Mouse (Mus musculus) bone marrow macrophage, adult 2 months (primary cell): ENCODE data around the gene Fahd1. TPM values are rescaled to one million over a fixed set of nuclear protein-coding genes. Genes with fewer than 3 reads are reported as not detected.

Experiments
- H3K27ac ChIP-seq: 2 replicates; pipeline ENCODE4 v1.5.1; 2012; ENCODE audit warnings: low read depth, low read length; ENCODE audit not compliant: insufficient read depth
- H3K4me1 ChIP-seq: 2 replicates; pipeline ENCODE4 v1.6.1; 2012; ENCODE audit warnings: low read length; ENCODE audit not compliant: control insufficient read depth, insufficient read depth
- H3K4me3 ChIP-seq: 2 replicates; pipeline ENCODE4 v1.5.1; 2012; ENCODE audit warnings: mild to moderate bottlenecking, low read length, moderate library complexity; ENCODE audit not compliant: insufficient read depth
- CTCF ChIP-seq: IDR thresholded peaks from 2 replicates; pipeline ENCODE4 v1.5.1; 2012; ENCODE audit warnings: low read depth, mild to moderate bottlenecking, low read length, moderate library complexity
- POLR2A ChIP-seq: IDR thresholded peaks from 2 replicates; pipeline ENCODE4 v1.6.1; 2012; ENCODE audit warnings: mild to moderate bottlenecking, low read depth, low read length, borderline replicate concordance
- polyA plus RNA-seq: library from polyadenylated mRNA; stranded (reverse); fragments of >200 nt; gene quantifications from 2 replicates; pipeline ENCODE4 v1.2.4, GENCODE M21; 2012; ENCODE audit not compliant: missing spikeins, insufficient read depth, insufficient read length

Fahd1 gene
- polyA plus RNA-seq, 1 experiment = 9.0 TPM

GRCm38 (mm10) chr17:24821351-24822280, 28.5 kb downstream of the Fahd1 start:
- H3K4me1 ChIP-seq = no peaks in the 10 kb centered on the region
- TF ChIP-seq CTCF (no peak), POLR2A (no peak)
- H3K4me3 ChIP-seq = no peak overlapping the region
- H3K27ac ChIP-seq = no peak overlapping the region

DNA sequence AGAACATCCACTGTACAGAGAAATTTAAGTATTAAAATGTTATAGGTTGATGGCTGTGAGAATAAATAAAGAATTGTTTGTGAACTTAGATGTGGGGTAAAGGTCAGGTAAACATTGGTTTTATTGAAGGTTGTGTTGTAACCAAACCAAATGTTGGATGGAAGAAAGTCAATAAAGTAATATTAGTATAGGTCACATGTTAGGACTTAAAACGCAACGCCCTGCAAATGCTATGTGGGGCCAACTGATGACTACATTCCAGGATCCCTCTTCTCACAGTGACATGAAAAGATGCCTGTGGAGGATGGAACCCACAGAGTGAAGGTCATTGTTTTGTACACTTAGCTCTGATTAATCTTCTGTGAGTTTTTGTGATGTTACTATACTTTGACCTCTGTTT, 30.7 kb downstream of the Fahd1 start:
- H3K27ac ChIP-seq = no peak overlapping the region
- no peaks in the 10 kb centered on the region for H3K4me1 ChIP-seq
- TF ChIP-seq POLR2A = no peak
- no peak for TF ChIP-seq CTCF
- no peak overlapping the region for H3K4me3 ChIP-seq

DNA sequence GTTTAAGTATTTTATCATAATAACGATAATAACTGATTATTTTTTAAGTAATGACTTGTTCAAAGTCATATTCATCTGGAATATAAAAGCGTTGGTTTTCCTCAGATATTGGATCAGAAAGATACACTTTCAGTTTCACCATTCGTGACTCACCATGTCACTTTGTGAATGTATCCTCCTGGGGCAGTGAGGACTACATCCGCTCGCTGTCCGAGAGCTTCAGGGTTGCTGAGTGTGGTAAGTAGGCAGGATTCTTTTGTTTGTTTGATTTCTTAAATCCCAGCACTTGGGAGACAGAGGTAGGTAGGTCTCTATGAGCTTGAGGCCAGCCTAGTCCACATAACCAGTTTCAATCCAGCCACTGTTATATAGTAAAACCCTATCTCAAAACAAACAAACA, 32.0 kb downstream of the Fahd1 start:
- H3K27ac ChIP-seq = no peak overlapping the region
- H3K4me3 ChIP-seq = no peak overlapping the region
- TF ChIP-seq CTCF (no peak), POLR2A (no peak)
- no peaks in the 10 kb centered on the region for H3K4me1 ChIP-seq

DNA sequence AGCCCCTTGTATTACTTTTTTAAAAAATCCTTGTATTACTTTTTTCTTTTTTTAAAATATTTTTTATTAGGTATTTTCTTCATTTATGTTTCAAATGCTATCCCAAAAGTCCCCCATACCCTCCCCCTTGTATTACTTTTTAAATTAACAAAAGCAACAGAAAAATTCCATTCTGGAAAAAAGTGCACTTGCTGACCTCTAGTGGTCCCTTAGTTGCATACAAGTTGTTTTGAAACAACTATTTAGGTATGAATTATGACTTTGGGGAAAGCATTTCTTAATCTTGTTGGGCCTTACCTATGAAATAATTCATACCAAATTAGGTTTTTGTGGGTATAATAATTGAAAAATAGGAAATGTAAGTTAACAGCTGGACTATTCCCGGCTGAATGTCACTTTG, 32.7 kb downstream of the Fahd1 start:
- no peak overlapping the region for H3K27ac ChIP-seq
- H3K4me3 ChIP-seq = no peak overlapping the region
- no peaks in the 10 kb centered on the region for H3K4me1 ChIP-seq
- no peak for TF ChIP-seq POLR2A
- TF ChIP-seq CTCF = no peak

DNA sequence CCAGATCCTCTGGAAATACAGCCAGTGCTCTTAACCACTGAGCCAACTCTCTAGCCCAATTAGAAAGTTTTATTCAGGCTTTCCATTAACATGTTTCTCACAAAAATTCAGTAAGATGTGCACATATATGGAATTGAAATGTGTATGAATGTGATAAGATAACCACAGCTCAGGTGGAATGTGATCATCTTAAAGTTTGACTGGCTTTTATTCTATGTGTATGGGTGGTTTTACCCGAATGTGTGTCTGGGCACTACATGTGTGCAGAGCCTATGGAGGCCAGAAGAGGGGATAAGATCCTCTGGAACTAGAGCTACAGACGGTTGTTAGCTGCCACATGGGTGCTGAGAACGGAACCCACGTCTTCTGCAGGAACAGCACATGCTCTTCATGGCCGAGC, 34.9 kb downstream of the Fahd1 start:
- TF ChIP-seq CTCF (no peak), POLR2A (no peak)
- Histone ChIP-seq H3K4me1 (no peaks in the 10 kb centered on the region), H3K27ac (no peak overlapping the region), H3K4me3 (no peak overlapping the region)

DNA sequence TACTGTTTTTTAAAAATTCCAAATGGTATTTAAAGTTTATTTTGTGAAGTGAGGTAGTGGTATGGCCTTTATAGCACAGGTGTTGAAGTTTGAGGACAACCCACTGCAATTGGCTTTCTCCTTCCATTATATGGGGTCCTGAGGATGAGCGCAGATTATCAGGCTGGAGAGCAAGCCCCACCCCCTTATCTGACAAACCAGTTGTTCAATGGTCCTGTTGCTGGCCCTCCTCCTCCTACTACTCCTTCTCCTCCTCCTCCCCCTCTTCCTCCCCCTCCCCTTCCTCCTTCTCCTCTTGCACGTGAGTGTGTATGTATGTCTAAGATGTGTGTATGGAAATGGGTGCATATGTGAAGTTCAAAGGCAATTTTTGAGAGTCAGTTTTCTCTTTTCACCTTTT, 37.9 kb downstream of the Fahd1 start:
- TF ChIP-seq CTCF (no peak), POLR2A (no peak)
- H3K4me1 ChIP-seq = no peaks in the 10 kb centered on the region
- H3K27ac ChIP-seq = no peak overlapping the region

DNA sequence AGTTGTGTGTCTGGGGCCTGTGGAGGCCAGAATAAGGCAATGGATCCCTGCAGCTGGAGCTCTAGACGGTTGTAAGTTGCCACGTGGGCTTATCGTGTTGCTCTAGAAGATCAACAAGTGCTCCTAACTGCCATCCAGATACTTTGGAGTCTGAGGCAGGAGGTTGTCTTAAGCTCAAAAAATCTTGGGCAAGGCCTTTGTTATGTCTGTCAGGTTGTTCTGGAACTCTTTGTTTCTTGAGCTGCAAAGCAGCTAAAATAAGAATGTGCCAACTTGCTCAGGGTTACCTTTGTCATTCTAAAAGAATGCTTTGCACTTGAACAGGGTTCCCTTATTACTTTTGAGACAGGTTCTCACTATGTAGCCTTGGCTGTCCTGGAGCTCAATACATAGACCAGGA, 39.0 kb downstream of the Fahd1 start:
- Histone ChIP-seq H3K4me3 (no peak overlapping the region), H3K27ac (no peak overlapping the region), H3K4me1 (no peaks in the 10 kb centered on the region)
- TF ChIP-seq CTCF = no peak
- TF ChIP-seq POLR2A = no peak

More for the DNA sequence above, 37.9 kb downstream of the Fahd1 start:
- H3K4me3 ChIP-seq = no peak overlapping the region

GRCm38 (mm10) chr17:24803952-24804951, 45.9 kb downstream of the Fahd1 start, which contains the start of gene Meiob:
TSS of gene Meiob (plus strand) at chr17:24804289.
- Histone ChIP-seq H3K27ac (no peak within 1 kb of the TSS), H3K4me1 (no peaks in the 10 kb centered on the region), H3K4me3 (peak within 1 kb of the TSS; percentile 91)
- TF ChIP-seq CTCF (no peak), POLR2A (no peak)

DNA sequence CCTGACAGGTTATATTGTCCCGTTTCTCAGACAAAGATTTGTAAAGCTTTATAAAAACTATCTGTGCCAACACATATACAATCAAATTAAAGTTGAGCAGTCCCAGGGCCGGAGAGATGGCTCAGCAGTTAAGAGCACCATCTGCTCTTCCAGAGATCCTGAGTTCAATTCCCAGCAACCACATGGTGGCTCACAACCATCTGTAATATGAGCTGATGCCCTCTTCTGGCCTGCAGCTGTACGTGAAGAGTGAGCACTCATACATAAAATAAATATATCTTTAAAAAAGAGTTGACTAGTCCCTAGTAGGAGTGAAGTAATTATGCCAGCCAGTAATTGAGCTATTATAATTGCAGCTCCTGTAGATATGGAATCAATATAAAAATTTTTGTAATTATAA, 49.6 kb downstream of the Fahd1 start:
- H3K4me1 ChIP-seq = peaks cover 5% of the 10 kb centered on the region
- TF ChIP-seq CTCF (no peak), POLR2A (no peak)
- no peak overlapping the region for H3K4me3 ChIP-seq
- no peak overlapping the region for H3K27ac ChIP-seq

- TF ChIP-seq CTCF = no peak
- no peak for TF ChIP-seq POLR2A
- Histone ChIP-seq H3K4me3 (no peak overlapping the region), H3K27ac (no peak overlapping the region), H3K4me1 (peaks cover 5% of the 10 kb centered on the region)
Observed at GRCm38 (mm10) chr17:24799476-24799875, 50.7 kb downstream of the Fahd1 start.

Other genes with a start within 250 kb of the Fahd1 start
- 62.1 and 67.7 TPM in 2 replicates for gene Tsc2, start 217.7 kb downstream of the Fahd1 start, polyA plus RNA-seq
- gene Nthl1, start 217.7 kb downstream of the Fahd1 start, polyA plus RNA-seq = 4.1 and 6.2 TPM in 2 replicates
- 0.98 TPM in 1 of 2 replicates, not detected in the other for gene Slc9a3r2, start 200.0 kb downstream of the Fahd1 start, polyA plus RNA-seq
- gene Npw, start 191.9 kb downstream of the Fahd1 start, polyA plus RNA-seq = not detected in 2 replicates
- 28.0 and 29.6 TPM in 2 replicates for gene Zfp598, start 180.7 kb downstream of the Fahd1 start, polyA plus RNA-seq
- gene Syngr3, start 160.4 kb downstream of the Fahd1 start, polyA plus RNA-seq = 0.41 and 0.79 TPM in 2 replicates
- gene Gfer, start 154.2 kb downstream of the Fahd1 start, polyA plus RNA-seq = 21.6 and 22.0 TPM in 2 replicates
- gene Noxo1, start 154.1 kb downstream of the Fahd1 start, polyA plus RNA-seq = 3.9 and 6.0 TPM in 2 replicates
- gene Tbl3, start 142.7 kb downstream of the Fahd1 start, polyA plus RNA-seq = 11.7 and 16.9 TPM in 2 replicates
- gene Rnf151, start 132.3 kb downstream of the Fahd1 start, polyA plus RNA-seq = not detected in 2 replicates
- 685 and 784 TPM in 2 replicates for gene Rps2, start 132.2 kb downstream of the Fahd1 start, polyA plus RNA-seq
- gene Ndufb10, start 125.9 kb downstream of the Fahd1 start, polyA plus RNA-seq = 164 and 191 TPM in 2 replicates
- not detected in 2 replicates for gene Rpl3l, start 122.5 kb downstream of the Fahd1 start, polyA plus RNA-seq
- 214 and 223 TPM in 2 replicates for gene Msrb1, start 113.7 kb downstream of the Fahd1 start, polyA plus RNA-seq
- not detected in 2 replicates for gene Hs3st6, start 97.4 kb downstream of the Fahd1 start, polyA plus RNA-seq
- not detected in 2 replicates for gene Meiob, start 46.1 kb downstream of the Fahd1 start, polyA plus RNA-seq
- 39.7 and 44.9 TPM in 2 replicates for gene Hagh, start 10.2 kb downstream of the Fahd1 start, polyA plus RNA-seq
- gene Igfals, start 15.6 kb upstream of the Fahd1 start, polyA plus RNA-seq = not detected in 2 replicates
- gene Nubp2, start 36.0 kb upstream of the Fahd1 start, polyA plus RNA-seq = 39.0 and 40.3 TPM in 2 replicates
- gene Spsb3, start 36.3 kb upstream of the Fahd1 start, polyA plus RNA-seq = 20.2 and 21.3 TPM in 2 replicates
- 5.9 and 7.1 TPM in 2 replicates for gene Eme2, start 44.7 kb upstream of the Fahd1 start, polyA plus RNA-seq
- 25.6 and 34.9 TPM in 2 replicates for gene Mrps34, start 44.8 kb upstream of the Fahd1 start, polyA plus RNA-seq
- gene Nme3, start 46.1 kb upstream of the Fahd1 start, polyA plus RNA-seq = 37.2 and 38.5 TPM in 2 replicates
- gene Mapk8ip3, start 86.6 kb upstream of the Fahd1 start, polyA plus RNA-seq = 56.7 and 64.0 TPM in 2 replicates
- gene Jpt2, start 110.3 kb upstream of the Fahd1 start, polyA plus RNA-seq = 35.7 and 42.4 TPM in 2 replicates
- 16.0 and 17.3 TPM in 2 replicates for gene Cramp1l, start 165.4 kb upstream of the Fahd1 start, polyA plus RNA-seq
- 16.8 and 20.4 TPM in 2 replicates for gene Ift140, start 165.7 kb upstream of the Fahd1 start, polyA plus RNA-seq
- gene Tmem204, start 233.2 kb upstream of the Fahd1 start, polyA plus RNA-seq = 0.80 TPM in 1 of 2 replicates, not detected in the other